21 mouse cellular contexts compared by ENCODE assay signal in genomic region chr11:117638809-117639208, GRCm38 (mm10). TPM values are rescaled to one million over a fixed set of nuclear protein-coding genes. Genes with fewer than 3 reads are reported as not detected.
A peak's percentile ranks its signal among the peaks of the same experiment; 100 is the strongest.
DNase-seq lines count a peak whose midpoint lies in the region; ATAC-seq and TF ChIP-seq lines count a peak whose summit lies in the region.
"Had no signal": no experiment of that assay in that cellular context is flagged by ENCODE, and none has a peak within 500 bp of the region (broad histone marks: within the 10 kb centered on the region; RNA-seq: fewer than 3 reads in every experiment).

No protein-coding gene starts in this region.

- WGBS in forebrain, embryonic 13.5 days, result 58% methylated on average over 11 of the region's 11 CpGs
- 54% methylated on average over 11 of the region's 11 CpGs for WGBS in forebrain, postnatal 0 days
- WGBS in spleen, adult 2 months, result 51% methylated on average over 11 of the region's 11 CpGs
- 54% methylated on average over 11 of the region's 11 CpGs for WGBS in neural tube, embryonic 15.5 days

- no peak for DNase-seq in forebrain, postnatal 0 days
- no peak for DNase-seq in spleen, adult 2 months (ENCODE audit: low read depth in 1 of 2, low spot score in 2 of 2)
- DNase-seq in spleen, postnatal 36 days (ENCODE audit: low spot score in 2 of 2), result no peak
- DNase-seq in induced T-regulatory cell, adult 2 months (ENCODE audit: low read depth), result peak; percentile 43
- no peak for DNase-seq in gastrocnemius, postnatal 25 days
- DNase-seq: cerebellum, adult 2 months; cerebellum, postnatal 36 days; gastrocnemius, postnatal 36 days; kidney, postnatal 4 days; layer of hippocampus, adult 9-11 months; liver, embryonic 13.5 days; lung, postnatal 4 days; right cerebral cortex, adult 18-20 months had no signal

- H3K36me3 ChIP-seq in forebrain, embryonic 13.5 days (ENCODE audit: poor library complexity, severe bottlenecking), result no peaks in the 10 kb centered on the region
- H3K36me3 ChIP-seq in forebrain, postnatal 0 days (ENCODE audit: insufficient read depth), result no peaks in the 10 kb centered on the region
- H3K36me3 ChIP-seq in spleen, adult 2 months (ENCODE audit: control insufficient read depth, insufficient read depth, low read length), result no peaks in the 10 kb centered on the region
- no peaks in the 10 kb centered on the region for H3K36me3 ChIP-seq in neural tube, embryonic 15.5 days
- H3K36me3 ChIP-seq: embryonic facial prominence, embryonic 15.5 days; kidney, embryonic 15.5 days; liver, embryonic 13.5 days; lung, embryonic 15.5 days; stomach, embryonic 15.5 days had no signal

- no peak overlapping the region for H3K27ac ChIP-seq in forebrain, embryonic 13.5 days
- H3K27ac ChIP-seq in forebrain, postnatal 0 days (ENCODE audit: low read depth, low read length), result no peak overlapping the region
- H3K27ac ChIP-seq in spleen, adult 2 months (ENCODE audit: insufficient read depth, low read length), result peak overlapping the region; percentile 69
- H3K27ac ChIP-seq in neural tube, embryonic 15.5 days (replicated peaks), result no peak overlapping the region
- H3K27ac ChIP-seq: embryonic facial prominence, embryonic 15.5 days; kidney, embryonic 15.5 days; liver, embryonic 13.5 days; lung, embryonic 15.5 days; stomach, embryonic 15.5 days had no signal

- no peak for ATAC-seq in forebrain, embryonic 13.5 days
- ATAC-seq in forebrain, postnatal 0 days, result no peak
- ATAC-seq in neural tube, embryonic 15.5 days (ENCODE audit: low FRiP score), result no peak
- no peak for ATAC-seq in cerebellum, adult (ENCODE audit: insufficient number of reproducible peaks, low FRiP score, low TSS enrichment)
- ATAC-seq: intestine, embryonic 16.5 days had no signal

- no peak for TF ChIP-seq POLR2A in spleen, adult 2 months (IDR thresholded peaks at IDR 0.05; ENCODE audit: low read depth, low read length)

- H3K4me2 ChIP-seq in forebrain, embryonic 13.5 days, result no peak overlapping the region
- H3K4me2 ChIP-seq in forebrain, postnatal 0 days (ENCODE audit: low read depth), result no peak overlapping the region
- no peak overlapping the region for H3K4me2 ChIP-seq in neural tube, embryonic 15.5 days
- H3K4me2 ChIP-seq: embryonic facial prominence, embryonic 15.5 days; kidney, embryonic 15.5 days; liver, embryonic 13.5 days; lung, embryonic 15.5 days; stomach, embryonic 15.5 days had no signal

- TF ChIP-seq CTCF in forebrain, postnatal 0 days (IDR thresholded peaks at IDR 0.05; ENCODE audit: low read depth), result no peak
- TF ChIP-seq CTCF in spleen, adult 2 months (IDR thresholded peaks at IDR 0.05; ENCODE audit: extremely low read depth, insufficient read depth, insufficient read length, insufficient replicate concordance), result no peak

- no peaks in the 10 kb centered on the region for H3K27me3 ChIP-seq in forebrain, embryonic 13.5 days
- H3K27me3 ChIP-seq in forebrain, postnatal 0 days (ENCODE audit: insufficient read depth, low read length), result no peaks in the 10 kb centered on the region
- H3K27me3 ChIP-seq in spleen, adult 2 months (ENCODE audit: control insufficient read depth, insufficient read depth, low read length), result no peaks in the 10 kb centered on the region
- no peaks in the 10 kb centered on the region for H3K27me3 ChIP-seq in neural tube, embryonic 15.5 days (replicated peaks)
- H3K27me3 ChIP-seq: embryonic facial prominence, embryonic 15.5 days; lung, embryonic 15.5 days; stomach, embryonic 15.5 days had no signal

- H3K9me3 ChIP-seq in forebrain, embryonic 13.5 days (replicated peaks), result no peaks in the 10 kb centered on the region
- H3K9me3 ChIP-seq in forebrain, postnatal 0 days (ENCODE audit: low read length), result no peaks in the 10 kb centered on the region
- H3K9me3 ChIP-seq in neural tube, embryonic 15.5 days (replicated peaks), result no peaks in the 10 kb centered on the region
- H3K9me3 ChIP-seq: embryonic facial prominence, embryonic 15.5 days; kidney, embryonic 15.5 days; liver, embryonic 13.5 days; lung, embryonic 15.5 days; stomach, embryonic 15.5 days had no signal

- 0 out of 2 replicates have a peak overlapping the region, but pooled peaks have one; percentile 51 for H3K9ac ChIP-seq in forebrain, embryonic 13.5 days
- no peak overlapping the region for H3K9ac ChIP-seq in forebrain, postnatal 0 days
- H3K9ac ChIP-seq in neural tube, embryonic 15.5 days (replicated peaks), result 0 out of 2 replicates have a peak overlapping the region, but pooled peaks have one; percentile 15
- H3K9ac ChIP-seq: embryonic facial prominence, embryonic 15.5 days; kidney, embryonic 15.5 days; liver, embryonic 13.5 days; lung, embryonic 15.5 days; stomach, embryonic 15.5 days had no signal

- H3K4me1 ChIP-seq in forebrain, embryonic 13.5 days, result peaks cover 15% of the 10 kb centered on the region
- no peaks in the 10 kb centered on the region for H3K4me1 ChIP-seq in forebrain, postnatal 0 days (ENCODE audit: insufficient read depth)
- peaks cover 2% of the 10 kb centered on the region; the same call in 1 of the 2 replicates for H3K4me1 ChIP-seq in spleen, adult 2 months (ENCODE audit: control insufficient read depth, insufficient read depth, insufficient read length)
- H3K4me1 ChIP-seq in neural tube, embryonic 15.5 days, result peaks cover 20% of the 10 kb centered on the region
- H3K4me1 ChIP-seq: embryonic facial prominence, embryonic 15.5 days; liver, embryonic 13.5 days had no signal

- H3K4me3 ChIP-seq in forebrain, embryonic 13.5 days, result no peak overlapping the region
- H3K4me3 ChIP-seq in forebrain, postnatal 0 days (ENCODE audit: low read depth, low read length), result no peak overlapping the region
- H3K4me3 ChIP-seq in spleen, adult 2 months (ENCODE audit: extremely low read depth, insufficient read depth, insufficient read length), result peak overlapping the region; percentile 12; the same call in 1 of the 2 replicates
- H3K4me3 ChIP-seq in neural tube, embryonic 15.5 days (replicated peaks), result no peak overlapping the region
- H3K4me3 ChIP-seq: embryonic facial prominence, embryonic 15.5 days; kidney, embryonic 15.5 days; liver, embryonic 13.5 days; lung, embryonic 15.5 days; stomach, embryonic 15.5 days had no signal

RNA-seq across cellular contexts. Expression of gene Tnrc6c, which starts 15.3 kb away (rescaled TPM):
- 23.7 and 24.7 TPM in 2 replicates for polyA plus RNA-seq in forebrain, embryonic 13.5 days (2015; fragmentation: Nextera tagmentation; extraction: Ambion mirVana)
- total RNA-seq in forebrain, postnatal 0 days (2014; rRNA removed), result 56.9 and 71.6 TPM in 2 replicates
- polyA plus RNA-seq in forebrain, postnatal 0 days (2015; fragmentation: Nextera tagmentation; extraction: Ambion mirVana), result 13.1 and 19.9 TPM in 2 replicates
- polyA plus RNA-seq in spleen, adult 2 months (2012; rRNA removed), result 22.7 and 29.1 TPM in 2 replicates
- polyA plus RNA-seq in neural tube, embryonic 15.5 days (2015; fragmentation: Nextera tagmentation; extraction: Ambion mirVana), result 20.5 and 23.6 TPM in 2 replicates
- total RNA-seq in gastrocnemius, postnatal 25 days (2021), result 10 to 100 TPM; 17.2 to 18.2 TPM
